Mouse (Mus musculus) brain, embryonic 18.5 days (tissue): ENCODE data around the gene Elmo2.

ENCODE experiments used
- DNase-seq: peaks from one replicate; pipeline ENCODE4 v3.0.0-alpha.2; 2012; ENCODE audit warnings: low read depth, low spot score

The Elmo2 gene

DNA sequence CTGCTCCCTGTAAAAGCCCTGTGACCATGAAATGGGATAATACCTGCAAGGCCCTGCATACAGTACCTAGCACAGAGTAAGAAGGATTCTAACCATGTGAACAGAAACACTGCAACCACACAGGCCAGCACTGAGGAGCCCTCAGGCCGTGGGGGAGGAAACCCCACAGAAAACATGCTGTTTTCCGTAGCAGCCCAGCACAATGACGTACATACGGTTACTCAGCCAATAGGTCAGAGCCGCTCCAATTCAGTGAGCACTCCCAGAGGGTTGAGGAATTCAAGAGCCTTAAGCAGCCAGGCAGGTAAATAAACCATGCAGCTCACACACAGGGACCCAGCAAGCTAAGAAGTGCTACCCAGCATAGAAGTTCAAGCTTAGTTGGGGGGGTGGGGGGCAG, 2.4 kb downstream of the Elmo2 start:
- DNase-seq: no peak

GRCm38 (mm10) chr2:165323484-165323883, 2.8 kb downstream of the Elmo2 start:
- DNase-seq: no peak

DNA sequence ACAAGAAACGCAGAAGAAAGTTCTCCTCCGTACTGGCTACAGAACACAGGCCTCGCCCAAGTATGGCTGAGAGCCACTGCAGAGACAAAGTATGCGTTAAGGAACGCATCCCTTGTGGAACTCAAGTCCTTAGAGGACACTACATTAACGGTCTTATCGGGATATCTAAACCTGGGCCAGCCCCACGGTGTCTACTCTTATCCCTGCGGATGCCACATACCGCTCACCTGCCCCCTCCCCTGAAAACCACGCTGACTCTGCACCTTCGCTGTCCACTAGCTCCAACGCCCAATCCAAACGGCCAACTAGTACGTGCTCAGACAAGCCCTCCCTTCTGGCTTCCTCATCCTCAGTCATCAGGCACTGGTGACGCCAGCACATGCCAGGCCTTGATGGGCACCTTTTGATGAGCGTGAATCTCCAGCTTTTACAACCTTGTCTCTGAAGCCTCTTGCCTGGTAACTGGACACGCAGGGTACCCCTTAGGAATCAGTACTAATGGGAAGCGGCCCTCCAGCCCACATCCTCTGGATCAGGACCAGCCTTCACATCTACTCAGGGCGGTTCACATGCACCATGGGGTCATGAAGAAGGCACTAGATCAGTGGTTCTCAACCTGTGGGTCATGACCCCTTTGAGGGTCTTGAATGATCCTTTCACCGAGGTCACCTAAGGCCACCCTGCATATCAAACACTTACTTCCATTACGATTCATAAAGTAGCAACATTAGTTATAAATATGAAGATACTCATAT, 4.1 kb downstream of the Elmo2 start:
- no peak for DNase-seq

- no peak for DNase-seq
These were observed 4.8 kb downstream of the Elmo2 start for GRCm38 (mm10) chr2:165321381-165321888.

DNA sequence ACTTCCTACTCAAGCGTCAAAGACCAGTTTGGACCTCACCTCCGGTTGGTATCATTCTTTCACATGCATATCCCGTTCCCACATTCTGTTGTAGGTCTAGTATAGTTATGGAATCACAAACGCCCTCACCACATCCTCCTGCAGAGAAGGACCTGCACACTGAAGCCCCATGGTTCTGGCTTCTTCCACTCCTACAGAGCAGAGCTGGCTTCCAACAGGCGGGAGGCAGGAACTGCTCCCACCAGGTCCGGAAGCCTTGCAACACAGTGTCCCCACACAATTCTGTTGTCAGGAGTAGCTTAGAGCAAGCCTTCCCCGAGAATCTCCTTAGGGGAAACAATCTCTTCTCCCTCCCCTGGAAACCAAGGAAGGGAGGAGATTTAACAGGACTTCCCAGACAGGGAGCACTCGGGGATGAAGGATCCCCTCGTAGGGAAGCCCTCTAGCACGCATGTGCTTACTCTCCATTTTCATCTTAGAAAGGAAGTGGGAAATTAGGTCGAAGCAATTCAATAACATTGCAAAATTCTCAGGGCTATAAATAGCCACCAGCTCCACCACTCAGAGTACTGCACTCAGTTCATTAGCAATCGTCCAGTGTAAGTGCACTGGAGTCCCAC, 5.6 kb downstream of the Elmo2 start:
- no peak for DNase-seq

DNA sequence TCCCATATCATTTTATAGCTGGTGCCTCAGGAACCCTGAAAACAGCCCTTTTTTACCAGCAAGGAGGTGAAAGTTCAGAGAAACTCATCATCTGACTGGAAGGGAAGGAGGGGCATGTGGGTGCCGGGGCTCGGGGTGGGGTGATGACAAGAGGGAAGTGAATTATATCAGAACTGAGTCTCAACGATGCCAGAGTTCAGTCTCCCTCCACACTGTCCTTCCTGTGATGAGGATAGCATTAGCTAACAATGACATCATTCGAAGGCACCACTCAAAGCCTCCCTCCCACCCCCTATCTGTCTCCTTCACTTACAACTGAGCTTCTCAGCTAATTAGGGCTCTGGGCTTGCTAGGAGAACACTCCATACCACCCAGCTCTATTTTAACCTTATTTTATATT, 6.8 kb downstream of the Elmo2 start:
- DNase-seq: no peak

DNA sequence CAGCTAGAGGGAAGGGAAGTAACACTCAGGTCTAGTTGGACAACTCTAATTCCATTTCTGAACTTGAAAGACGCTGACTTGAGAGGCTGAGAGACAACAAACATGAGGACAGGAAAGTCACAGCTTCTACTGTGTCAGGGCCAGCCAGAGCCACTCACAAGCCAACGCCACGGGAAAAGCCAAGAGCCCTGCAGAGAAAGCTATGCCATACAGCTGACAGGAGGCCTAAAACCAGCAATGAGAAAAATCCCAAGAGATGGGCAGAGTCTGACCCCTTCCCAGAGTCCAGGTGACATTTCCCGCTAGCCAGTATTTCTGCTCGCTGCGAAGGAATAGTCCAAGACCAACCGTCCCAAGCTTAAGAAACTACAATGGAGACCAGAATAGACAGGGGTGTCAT, 7.3 kb downstream of the Elmo2 start:
- no peak for DNase-seq

GRCm38 (mm10) chr2:165317621-165318263, 8.5 kb downstream of the Elmo2 start:
- no peak for DNase-seq

- peak; percentile 68 for DNase-seq
These were observed 9.3 kb downstream of the Elmo2 start for GRCm38 (mm10) chr2:165316837-165317473.

GRCm38 (mm10) chr2:165316204-165316603, 10.1 kb downstream of the Elmo2 start:
- no peak for DNase-seq

DNA sequence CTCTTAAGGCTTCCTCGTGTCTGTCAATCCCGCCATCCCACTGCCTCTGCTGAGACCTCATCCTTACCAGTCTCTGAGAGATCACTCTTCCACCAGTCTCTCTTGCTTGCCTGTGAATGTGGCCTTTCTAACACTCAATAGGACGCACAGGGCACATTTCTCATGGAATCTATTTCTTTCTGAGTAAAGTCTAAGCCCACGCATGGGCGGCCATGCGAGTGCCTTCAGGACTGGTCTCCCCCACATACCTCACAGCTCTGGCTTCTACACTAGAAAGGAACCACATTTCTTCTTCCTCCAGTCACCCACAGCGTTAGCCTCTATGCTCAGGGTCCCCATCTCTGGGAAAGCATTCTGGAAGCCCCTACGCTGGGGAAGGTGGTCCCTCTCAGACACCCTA, 12.1 kb downstream of the Elmo2 start:
- DNase-seq: no peak

GRCm38 (mm10) chr2:165312381-165312780, 13.9 kb downstream of the Elmo2 start:
- DNase-seq: no peak

GRCm38 (mm10) chr2:165311577-165311976, 14.7 kb downstream of the Elmo2 start:
- DNase-seq: no peak

DNA sequence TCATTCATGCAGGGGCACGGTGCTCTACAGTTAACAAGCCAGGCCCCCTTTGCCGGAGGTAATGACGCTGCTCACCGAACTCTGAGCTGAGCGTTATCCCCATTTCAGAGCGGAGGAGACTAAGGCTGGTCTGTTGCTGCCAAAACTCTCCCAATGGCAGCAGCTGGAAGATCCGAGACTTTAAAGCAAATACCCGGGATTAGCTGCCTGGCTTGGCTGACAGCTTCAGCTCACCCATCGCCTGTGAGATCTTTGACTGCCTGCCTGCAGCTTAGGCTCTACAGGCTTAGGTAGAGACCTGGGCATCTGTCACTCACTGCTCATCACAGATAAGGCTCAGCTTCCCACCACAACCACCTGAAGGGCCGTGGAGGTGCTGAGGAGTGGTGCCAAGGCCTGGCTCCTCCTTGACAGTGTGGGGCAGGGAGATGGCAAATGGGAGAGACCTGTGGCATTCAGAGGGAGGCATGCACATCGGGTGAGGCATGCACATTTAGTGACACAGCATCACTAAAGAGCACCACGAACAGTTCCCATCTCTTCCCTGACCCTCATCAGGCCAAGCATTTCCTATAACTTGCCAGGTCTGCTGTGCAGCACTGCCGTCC, 15.4 kb downstream of the Elmo2 start:
- DNase-seq: no peak

GRCm38 (mm10) chr2:165307801-165308200, 18.5 kb downstream of the Elmo2 start:
- no peak for DNase-seq

GRCm38 (mm10) chr2:165305438-165305837, 20.8 kb downstream of the Elmo2 start:
- DNase-seq: no peak

DNA sequence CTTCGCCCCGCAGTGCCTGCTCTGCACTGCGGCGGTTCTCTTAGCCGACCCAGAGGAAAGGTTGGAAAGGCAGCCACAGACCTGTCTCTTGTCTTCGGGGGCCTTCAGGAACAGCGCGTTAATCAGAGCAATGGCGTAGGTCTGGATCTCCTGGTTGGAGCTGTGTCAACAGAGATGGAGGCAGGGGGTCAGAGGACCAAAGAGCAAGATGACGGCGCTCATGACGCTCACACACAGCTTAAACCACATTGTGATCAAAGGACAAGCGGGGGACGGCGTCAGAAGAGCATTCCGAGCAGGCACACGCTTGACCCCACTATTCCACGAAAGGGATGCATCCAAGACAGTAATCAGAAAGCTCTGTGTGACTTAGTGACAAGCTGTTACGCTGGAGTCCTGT, 21.5 kb downstream of the Elmo2 start:
- no peak for DNase-seq

GRCm38 (mm10) chr2:165303354-165304012, 22.8 kb downstream of the Elmo2 start:
- DNase-seq: no peak

DNA sequence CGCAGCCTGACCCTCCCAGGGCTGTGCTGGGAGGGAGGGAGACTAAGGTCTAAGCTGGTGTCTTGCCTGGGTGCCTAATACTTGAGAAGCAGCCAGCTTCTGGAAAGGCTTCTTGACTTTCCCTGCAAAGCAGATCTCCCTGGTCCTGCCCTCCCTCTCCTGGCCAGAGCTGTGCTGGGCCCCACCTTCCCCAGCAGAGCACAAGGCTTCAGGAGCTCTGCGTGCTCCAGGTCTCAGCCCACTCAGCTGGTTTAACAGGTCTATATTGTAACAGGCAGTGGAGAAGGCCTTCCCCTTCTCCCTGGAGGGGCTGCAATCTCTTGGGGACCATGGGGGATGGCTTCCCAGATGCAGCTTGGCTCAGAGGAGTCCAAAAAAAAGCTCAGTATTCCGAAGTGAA, 24.9 kb downstream of the Elmo2 start:
- no peak for DNase-seq

DNA sequence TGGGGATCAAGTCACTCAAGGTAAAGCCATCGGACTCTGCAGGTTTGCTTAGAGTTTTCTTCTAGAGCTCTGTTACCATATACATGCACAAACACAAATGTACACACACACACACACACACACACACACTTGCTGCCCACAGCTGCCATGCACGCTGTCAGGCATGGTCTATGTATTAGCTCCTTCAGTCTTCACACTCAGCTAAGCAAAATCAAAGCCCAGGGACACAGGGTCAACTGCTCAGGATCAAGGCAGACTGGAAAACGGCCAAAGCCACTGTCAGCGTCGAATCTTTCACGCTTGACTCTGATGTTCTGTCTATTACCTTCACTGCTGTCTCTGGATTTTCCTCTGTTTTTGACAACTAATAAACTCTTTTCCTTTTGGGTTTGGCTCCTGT, 25.4 kb downstream of the Elmo2 start:
- DNase-seq: no peak

GRCm38 (mm10) chr2:165300424-165300823, 25.9 kb downstream of the Elmo2 start:
- DNase-seq: no peak
